Mouse (Mus musculus): ENCODE data around the gene Gm17387. TPM values are rescaled to one million over a fixed set of nuclear protein-coding genes. Genes with fewer than 3 reads are reported as not detected.

Gm17387 gene
- total and polyA plus RNA-seq, 3 experiments: not detected

- H3K27ac ChIP-seq (ENCODE audit: control insufficient read depth, low read depth, low read length): no peak overlapping the region
- no peaks in the 10 kb centered on the region for H3K79me2 ChIP-seq (ENCODE audit: control insufficient read depth, insufficient read depth, low read length, poor library complexity)
- no peaks in the 10 kb centered on the region for H3K9me3 ChIP-seq (replicated peaks; ENCODE audit: insufficient read depth, low read length)
- no peak overlapping the region for H3K4me3 ChIP-seq (ENCODE audit: control insufficient read depth in 1 of 2, insufficient read depth in 1 of 2, low read depth in 2 of 2, low read length in 2 of 2)
- no peaks in the 10 kb centered on the region for H3K4me1 ChIP-seq (ENCODE audit: control insufficient read depth in 1 of 2, insufficient read depth in 2 of 2, low read length in 2 of 2)
- no peak for DNase-seq (ENCODE audit: low read depth, low spot score)
- H3K9ac ChIP-seq (ENCODE audit: control insufficient read depth, low read depth, low read length, poor library complexity, severe bottlenecking): no peak overlapping the region
- no peaks in the 10 kb centered on the region for H3K36me3 ChIP-seq (ENCODE audit: control insufficient read depth in 1 of 2, insufficient read depth in 2 of 2, low read length in 2 of 2)
- H3K27me3 ChIP-seq (ENCODE audit: control insufficient read depth in 1 of 2, insufficient read depth in 2 of 2, low read length in 2 of 2): peaks cover 0 to 2% of the 10 kb centered on the region in 2 experiments; a peak in 3 of 4 replicates
- TF ChIP-seq ELF1 (IDR thresholded peaks at IDR 0.05; ENCODE audit: low read depth, low read length): no peak
- TF ChIP-seq ZKSCAN1 (IDR thresholded peaks at IDR 0.05; ENCODE audit: low read depth, low read length): no peak
- TF ChIP-seq E2F4 (IDR thresholded peaks at IDR 0.05; ENCODE audit: borderline replicate concordance, low read depth, low read length): no peak
- no peak for TF ChIP-seq SIN3A (IDR thresholded peaks at IDR 0.05; ENCODE audit: low read length)
- TF ChIP-seq MAFK (IDR thresholded peaks at IDR 0.05; ENCODE audit: borderline replicate concordance, low read depth, low read length): no peak
- no peak for TF ChIP-seq ZC3H11A (IDR thresholded peaks at IDR 0.05; ENCODE audit: low read depth, low read length)
- TF ChIP-seq POLR2A (IDR thresholded peaks at IDR 0.05; ENCODE audit: control insufficient read depth in 1 of 2, insufficient read depth in 1 of 2, low read depth in 1 of 2, low read length in 2 of 2, poor library complexity in 1 of 2): no peak
- TF ChIP-seq ZNF384 (IDR thresholded peaks at IDR 0.05; ENCODE audit: low read depth, low read length): no peak
- no peak for TF ChIP-seq NRF1 (IDR thresholded peaks at IDR 0.05; ENCODE audit: insufficient read depth, low read depth, low read length, poor library complexity, severe bottlenecking)
- no peak for TF ChIP-seq MXI1 (IDR thresholded peaks at IDR 0.05; ENCODE audit: low read depth, low read length)
- TF ChIP-seq TAL1 (IDR thresholded peaks at IDR 0.05; ENCODE audit: low read length): no peak
- no peak for TF ChIP-seq NELFE (IDR thresholded peaks at IDR 0.05; ENCODE audit: low read depth, low read length)
Measured at GRCm38 (mm10) chr7:141078876-141079275, 49.9 kb downstream of the Gm17387 start.

Other genes with a start within 250 kb of the Gm17387 start
Only the 30 nearest of the 32 such genes appear.
- not detected in 2 replicates for gene Zfp941, start 207.0 kb upstream of the Gm17387 start, total RNA-seq (2012; rRNA removed)
- gene Zfp941, start 207.0 kb upstream of the Gm17387 start, polyA plus RNA-seq (2012; ENCODE audit: insufficient read depth in 1 of 2, insufficient read length in 2 of 2, low read depth in 1 of 2, low replicate concordance in 2 of 2, missing spikeins in 1 of 2): not detected
- not detected in 2 replicates for gene Urah, start 194.1 kb upstream of the Gm17387 start, total RNA-seq (2012; rRNA removed)
- gene Urah, start 194.1 kb upstream of the Gm17387 start, polyA plus RNA-seq (2012; ENCODE audit: insufficient read depth in 1 of 2, insufficient read length in 2 of 2, low read depth in 1 of 2, low replicate concordance in 2 of 2, missing spikeins in 1 of 2): not detected
- not detected in 2 replicates for gene Scgb1c1, start 183.6 kb upstream of the Gm17387 start, total RNA-seq (2012; rRNA removed)
- gene Scgb1c1, start 183.6 kb upstream of the Gm17387 start, polyA plus RNA-seq (2012; ENCODE audit: insufficient read depth in 1 of 2, insufficient read length in 2 of 2, low read depth in 1 of 2, low replicate concordance in 2 of 2, missing spikeins in 1 of 2): not detected
- gene Odf3, start 181.3 kb upstream of the Gm17387 start, total RNA-seq (2012; rRNA removed): not detected in 2 replicates
- gene Odf3, start 181.3 kb upstream of the Gm17387 start, polyA plus RNA-seq (2012; ENCODE audit: insufficient read depth in 1 of 2, insufficient read length in 2 of 2, low read depth in 1 of 2, low replicate concordance in 2 of 2, missing spikeins in 1 of 2): not detected
- gene Gm45785, start 172.8 kb upstream of the Gm17387 start, total RNA-seq (2012; rRNA removed): not detected in 2 replicates
- not detected for gene Gm45785, start 172.8 kb upstream of the Gm17387 start, polyA plus RNA-seq (2012; ENCODE audit: insufficient read depth in 1 of 2, insufficient read length in 2 of 2, low read depth in 1 of 2, low replicate concordance in 2 of 2, missing spikeins in 1 of 2)
- 44.5 and 52.3 TPM in 2 replicates for gene Ric8a, start 172.2 kb upstream of the Gm17387 start, total RNA-seq (2012; rRNA removed)
- 10 to 100 TPM in 1 of 2 experiments, not detected in 1; 63.4 TPM for gene Ric8a, start 172.2 kb upstream of the Gm17387 start, polyA plus RNA-seq (2012; ENCODE audit: insufficient read depth in 1 of 2, insufficient read length in 2 of 2, low read depth in 1 of 2, low replicate concordance in 2 of 2, missing spikeins in 1 of 2)
- gene Bet1l, start 171.6 kb upstream of the Gm17387 start, total RNA-seq (2012; rRNA removed): 12.1 and 16.0 TPM in 2 replicates
- 10 to 100 TPM in 1 of 2 experiments, not detected in 1; 26.2 TPM for gene Bet1l, start 171.6 kb upstream of the Gm17387 start, polyA plus RNA-seq (2012; ENCODE audit: insufficient read depth in 1 of 2, insufficient read length in 2 of 2, low read depth in 1 of 2, low replicate concordance in 2 of 2, missing spikeins in 1 of 2)
- gene Psmd13, start 147.2 kb upstream of the Gm17387 start, total RNA-seq (2012; rRNA removed): 165 and 191 TPM in 2 replicates
- 100 to 1,000 TPM in 1 of 2 experiments, not detected in 1; 215 TPM for gene Psmd13, start 147.2 kb upstream of the Gm17387 start, polyA plus RNA-seq (2012; ENCODE audit: insufficient read depth in 1 of 2, insufficient read length in 2 of 2, low read depth in 1 of 2, low replicate concordance in 2 of 2, missing spikeins in 1 of 2)
- gene Sirt3, start 146.8 kb upstream of the Gm17387 start, total RNA-seq (2012; rRNA removed): 16.0 and 16.1 TPM in 2 replicates
- gene Sirt3, start 146.8 kb upstream of the Gm17387 start, polyA plus RNA-seq (2012; ENCODE audit: insufficient read depth in 1 of 2, insufficient read length in 2 of 2, low read depth in 1 of 2, low replicate concordance in 2 of 2, missing spikeins in 1 of 2): 10 to 100 TPM in 1 of 2 experiments, not detected in 1; 19.5 TPM
- gene Cox8b, start 128.7 kb upstream of the Gm17387 start, total RNA-seq (2012; rRNA removed): not detected in 2 replicates
- gene Cox8b, start 128.7 kb upstream of the Gm17387 start, polyA plus RNA-seq (2012; ENCODE audit: insufficient read depth in 1 of 2, insufficient read length in 2 of 2, low read depth in 1 of 2, low replicate concordance in 2 of 2, missing spikeins in 1 of 2): not detected
- gene Nlrp6, start 108.2 kb upstream of the Gm17387 start, total RNA-seq (2012; rRNA removed): not detected in 2 replicates
- not detected for gene Nlrp6, start 108.2 kb upstream of the Gm17387 start, polyA plus RNA-seq (2012; ENCODE audit: insufficient read depth in 1 of 2, insufficient read length in 2 of 2, low read depth in 1 of 2, low replicate concordance in 2 of 2, missing spikeins in 1 of 2)
- gene Pgghg, start 87.7 kb upstream of the Gm17387 start, total RNA-seq (2012; rRNA removed): 3.0 and 3.2 TPM in 2 replicates
- gene Pgghg, start 87.7 kb upstream of the Gm17387 start, polyA plus RNA-seq (2012; ENCODE audit: insufficient read depth in 1 of 2, insufficient read length in 2 of 2, low read depth in 1 of 2, low replicate concordance in 2 of 2, missing spikeins in 1 of 2): 1 to 10 TPM in 1 of 2 experiments, not detected in 1; 7.2 TPM
- gene Ifitm5, start 78.8 kb upstream of the Gm17387 start, total RNA-seq (2012; rRNA removed): 0.31 TPM in 1 of 2 replicates, not detected in the other
- gene Ifitm5, start 78.8 kb upstream of the Gm17387 start, polyA plus RNA-seq (2012; ENCODE audit: insufficient read depth in 1 of 2, insufficient read length in 2 of 2, low read depth in 1 of 2, low replicate concordance in 2 of 2, missing spikeins in 1 of 2): 1 to 10 TPM in 1 of 2 experiments, not detected in 1; 1.1 TPM
- not detected in 2 replicates for gene Gm45717, start 73.2 kb upstream of the Gm17387 start, total RNA-seq (2012; rRNA removed)
- gene Gm45717, start 73.2 kb upstream of the Gm17387 start, polyA plus RNA-seq (2012; ENCODE audit: insufficient read depth in 1 of 2, insufficient read length in 2 of 2, low read depth in 1 of 2, low replicate concordance in 2 of 2, missing spikeins in 1 of 2): not detected
- 177 and 213 TPM in 2 replicates for gene Ifitm2, start 73.1 kb upstream of the Gm17387 start, total RNA-seq (2012; rRNA removed)
- 100 to 1,000 TPM in 1 of 2 experiments, not detected in 1; 317 TPM for gene Ifitm2, start 73.1 kb upstream of the Gm17387 start, polyA plus RNA-seq (2012; ENCODE audit: insufficient read depth in 1 of 2, insufficient read length in 2 of 2, low read depth in 1 of 2, low replicate concordance in 2 of 2, missing spikeins in 1 of 2)
- gene Ifitm1, start 61.9 kb upstream of the Gm17387 start, total RNA-seq (2012; rRNA removed): 0.23 TPM in 1 of 2 replicates, not detected in the other
- not detected for gene Ifitm1, start 61.9 kb upstream of the Gm17387 start, polyA plus RNA-seq (2012; ENCODE audit: insufficient read depth in 1 of 2, insufficient read length in 2 of 2, low read depth in 1 of 2, low replicate concordance in 2 of 2, missing spikeins in 1 of 2)
- gene Ifitm3, start 18.4 kb upstream of the Gm17387 start, total RNA-seq (2012; rRNA removed): 4.2 and 6.4 TPM in 2 replicates
- gene Ifitm3, start 18.4 kb upstream of the Gm17387 start, polyA plus RNA-seq (2012; ENCODE audit: insufficient read depth in 1 of 2, insufficient read length in 2 of 2, low read depth in 1 of 2, low replicate concordance in 2 of 2, missing spikeins in 1 of 2): 10 to 100 TPM in 1 of 2 experiments, not detected in 1; 12.8 TPM
- gene Ifitm6, start 11.2 kb upstream of the Gm17387 start, total RNA-seq (2012; rRNA removed): not detected in 2 replicates
- gene Ifitm6, start 11.2 kb upstream of the Gm17387 start, polyA plus RNA-seq (2012; ENCODE audit: insufficient read depth in 1 of 2, insufficient read length in 2 of 2, low read depth in 1 of 2, low replicate concordance in 2 of 2, missing spikeins in 1 of 2): not detected
- 0.78 and 0.81 TPM in 2 replicates for gene B4galnt4, start 32.0 kb downstream of the Gm17387 start, total RNA-seq (2012; rRNA removed)
- 1 to 10 TPM in 1 of 2 experiments, not detected in 1; 8.0 TPM for gene B4galnt4, start 32.0 kb downstream of the Gm17387 start, polyA plus RNA-seq (2012; ENCODE audit: insufficient read depth in 1 of 2, insufficient read length in 2 of 2, low read depth in 1 of 2, low replicate concordance in 2 of 2, missing spikeins in 1 of 2)
- not detected in 2 replicates for gene Pkp3, start 49.1 kb downstream of the Gm17387 start, total RNA-seq (2012; rRNA removed)
- gene Pkp3, start 49.1 kb downstream of the Gm17387 start, polyA plus RNA-seq (2012; ENCODE audit: insufficient read depth in 1 of 2, insufficient read length in 2 of 2, low read depth in 1 of 2, low replicate concordance in 2 of 2, missing spikeins in 1 of 2): not detected
- 8.3 and 8.6 TPM in 2 replicates for gene Sigirr, start 71.4 kb downstream of the Gm17387 start, total RNA-seq (2012; rRNA removed)
- 10 to 100 TPM in 1 of 2 experiments, not detected in 1; 17.5 TPM for gene Sigirr, start 71.4 kb downstream of the Gm17387 start, polyA plus RNA-seq (2012; ENCODE audit: insufficient read depth in 1 of 2, insufficient read length in 2 of 2, low read depth in 1 of 2, low replicate concordance in 2 of 2, missing spikeins in 1 of 2)
- 0.08 TPM in 1 of 2 replicates, not detected in the other for gene Ano9, start 88.7 kb downstream of the Gm17387 start, total RNA-seq (2012; rRNA removed)
- gene Ano9, start 88.7 kb downstream of the Gm17387 start, polyA plus RNA-seq (2012; ENCODE audit: insufficient read depth in 1 of 2, insufficient read length in 2 of 2, low read depth in 1 of 2, low replicate concordance in 2 of 2, missing spikeins in 1 of 2): under 1 TPM in 1 of 2 experiments, not detected in 1; 0.03 TPM
- gene Ptdss2, start 93.3 kb downstream of the Gm17387 start, total RNA-seq (2012; rRNA removed): 12.2 and 16.9 TPM in 2 replicates
- gene Ptdss2, start 93.3 kb downstream of the Gm17387 start, polyA plus RNA-seq (2012; ENCODE audit: insufficient read depth in 1 of 2, insufficient read length in 2 of 2, low read depth in 1 of 2, low replicate concordance in 2 of 2, missing spikeins in 1 of 2): 10 to 100 TPM in 1 of 2 experiments, not detected in 1; 44.9 TPM
- 69.6 and 71.4 TPM in 2 replicates for gene Rnh1, start 143.7 kb downstream of the Gm17387 start, total RNA-seq (2012; rRNA removed)
- gene Rnh1, start 143.7 kb downstream of the Gm17387 start, polyA plus RNA-seq (2012; ENCODE audit: insufficient read depth in 1 of 2, insufficient read length in 2 of 2, low read depth in 1 of 2, low replicate concordance in 2 of 2, missing spikeins in 1 of 2): 10 to 100 TPM in 1 of 2 experiments, not detected in 1; 94.5 TPM
- gene Hras, start 164.9 kb downstream of the Gm17387 start, total RNA-seq (2012; rRNA removed): 137 and 183 TPM in 2 replicates
- gene Hras, start 164.9 kb downstream of the Gm17387 start, polyA plus RNA-seq (2012; ENCODE audit: insufficient read depth in 1 of 2, insufficient read length in 2 of 2, low read depth in 1 of 2, low replicate concordance in 2 of 2, missing spikeins in 1 of 2): 100 to 1,000 TPM in 1 of 2 experiments, not detected in 1; 149 TPM
- gene Lrrc56, start 165.0 kb downstream of the Gm17387 start, total RNA-seq (2012; rRNA removed): 1.0 and 1.6 TPM in 2 replicates
- gene Lrrc56, start 165.0 kb downstream of the Gm17387 start, polyA plus RNA-seq (2012; ENCODE audit: insufficient read depth in 1 of 2, insufficient read length in 2 of 2, low read depth in 1 of 2, low replicate concordance in 2 of 2, missing spikeins in 1 of 2): 1 to 10 TPM in 1 of 2 experiments, not detected in 1; 5.5 TPM
- not detected in 2 replicates for gene Lmntd2, start 184.9 kb downstream of the Gm17387 start, total RNA-seq (2012; rRNA removed)
- under 1 TPM in 1 of 2 experiments, not detected in 1; 0.43 TPM for gene Lmntd2, start 184.9 kb downstream of the Gm17387 start, polyA plus RNA-seq (2012; ENCODE audit: insufficient read depth in 1 of 2, insufficient read length in 2 of 2, low read depth in 1 of 2, low replicate concordance in 2 of 2, missing spikeins in 1 of 2)
- 7.0 and 7.6 TPM in 2 replicates for gene Rassf7, start 186.7 kb downstream of the Gm17387 start, total RNA-seq (2012; rRNA removed)
- gene Rassf7, start 186.7 kb downstream of the Gm17387 start, polyA plus RNA-seq (2012; ENCODE audit: insufficient read depth in 1 of 2, insufficient read length in 2 of 2, low read depth in 1 of 2, low replicate concordance in 2 of 2, missing spikeins in 1 of 2): 1 to 10 TPM in 1 of 2 experiments, not detected in 1; 9.5 TPM
- 65.0 and 66.1 TPM in 2 replicates for gene Phrf1, start 199.7 kb downstream of the Gm17387 start, total RNA-seq (2012; rRNA removed)
- gene Phrf1, start 199.7 kb downstream of the Gm17387 start, polyA plus RNA-seq (2012; ENCODE audit: insufficient read depth in 1 of 2, insufficient read length in 2 of 2, low read depth in 1 of 2, low replicate concordance in 2 of 2, missing spikeins in 1 of 2): 1,000 to 10,000 TPM in 1 of 2 experiments, 10 to 100 TPM in 1; 91.2 to 1,029 TPM
- gene Irf7, start 237.3 kb downstream of the Gm17387 start, total RNA-seq (2012; rRNA removed): 0.52 and 1.9 TPM in 2 replicates
- 1 to 10 TPM in 1 of 2 experiments, not detected in 1; 2.0 TPM for gene Irf7, start 237.3 kb downstream of the Gm17387 start, polyA plus RNA-seq (2012; ENCODE audit: insufficient read depth in 1 of 2, insufficient read length in 2 of 2, low read depth in 1 of 2, low replicate concordance in 2 of 2, missing spikeins in 1 of 2)